Mouse (Mus musculus) heart, postnatal 10 days (tissue): Measurements from ENCODE around the gene Cfap161. TPM values are rescaled to one million over a fixed set of nuclear protein-coding genes. Genes with fewer than 3 reads are reported as not detected.
A peak's percentile ranks its signal among the peaks of the same experiment; 100 is the strongest.

Experiments
- DNase-seq, 2 experiments: peaks; one replicate each; pipeline ENCODE4 v3.0.0; 2021
- intact Hi-C: fragments of 180-260 bp; cut with DNase I; formaldehyde crosslinking; loops from one replicate; pipeline ENCODE4 v1.15.1; 2025
- total RNA-seq, 2 experiments: library from RNA; stranded (reverse); gene quantifications; 2 replicates each; pipeline ENCODE4 v1.2.3; 2021

Cfap161 gene
- total RNA-seq = not detected

DNA sequence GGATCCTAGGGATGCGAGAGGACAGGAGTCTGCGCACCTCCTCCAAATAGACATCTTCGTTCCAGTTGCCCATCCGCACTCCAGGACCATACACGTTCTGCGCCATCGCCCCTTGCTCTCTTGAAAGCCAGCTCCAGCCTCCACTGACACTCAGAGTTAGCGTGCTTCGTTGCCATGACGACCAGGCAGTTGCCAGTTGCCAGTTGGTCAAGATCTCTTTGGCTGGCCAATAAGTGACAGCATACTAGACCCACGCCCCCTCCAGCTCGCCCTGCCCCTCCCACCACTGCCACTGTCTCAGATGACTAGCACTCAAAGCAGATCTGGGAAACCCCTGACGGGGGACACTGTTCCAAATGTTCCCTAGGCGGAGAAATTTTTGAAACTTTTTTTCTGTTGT is at the start of gene Cfap161:
Cfap161 (minus strand) TSS at position 176 of the 400 bp plus-strand sequence.
- intact Hi-C loops = no loop called here
- DNase-seq = peak in 1 of 2 experiments; percentile 24

GRCm38 (mm10) chr7:83842486-83843259 is 48.0 kb upstream of the Cfap161 start:
- DNase-seq = peak; percentile 26 to 30
- intact Hi-C loops = no loop called here

- intact Hi-C loops = loop anchor here (2.0 kb wide), 1 partner anchor 25 kb away; no protein-coding TSS in a partner anchor
- no peak for DNase-seq
These were observed 45.4 kb upstream of the Cfap161 start for GRCm38 (mm10) chr7:83840076-83840475.

- no peak for DNase-seq
- intact Hi-C loops = no loop called here
These were observed 44.0 kb upstream of the Cfap161 start for GRCm38 (mm10) chr7:83838525-83839224.

DNA sequence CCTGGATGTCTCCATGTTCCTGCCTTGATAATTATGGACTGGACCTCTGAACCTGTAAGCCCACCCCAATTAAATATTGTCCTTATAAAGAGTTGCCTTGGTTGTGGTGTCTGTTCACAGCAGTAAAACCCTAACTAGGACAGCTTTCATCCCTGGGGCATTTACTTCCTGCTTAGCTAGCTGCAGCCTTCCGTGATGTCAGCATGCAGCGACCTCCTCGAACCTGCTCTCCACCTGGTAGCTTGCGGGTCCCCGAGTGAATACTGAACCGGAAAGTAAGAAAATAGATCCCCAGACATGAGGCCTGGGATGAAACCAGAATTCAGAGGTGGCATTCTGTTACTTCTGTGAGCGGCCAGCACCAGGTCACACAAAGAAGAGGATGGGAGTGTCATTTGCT is 34.7 kb upstream of the Cfap161 start:
- DNase-seq = no peak
- intact Hi-C loops = no loop called here

GRCm38 (mm10) chr7:83827402-83828076 is 32.9 kb upstream of the Cfap161 start:
- DNase-seq = no peak
- intact Hi-C loops = no loop called here

GRCm38 (mm10) chr7:83826808-83827207 is 32.1 kb upstream of the Cfap161 start:
- intact Hi-C loops = no loop called here
- DNase-seq = no peak

GRCm38 (mm10) chr7:83821951-83822350 is 27.3 kb upstream of the Cfap161 start:
- DNase-seq = no peak
- intact Hi-C loops = no loop called here

DNA sequence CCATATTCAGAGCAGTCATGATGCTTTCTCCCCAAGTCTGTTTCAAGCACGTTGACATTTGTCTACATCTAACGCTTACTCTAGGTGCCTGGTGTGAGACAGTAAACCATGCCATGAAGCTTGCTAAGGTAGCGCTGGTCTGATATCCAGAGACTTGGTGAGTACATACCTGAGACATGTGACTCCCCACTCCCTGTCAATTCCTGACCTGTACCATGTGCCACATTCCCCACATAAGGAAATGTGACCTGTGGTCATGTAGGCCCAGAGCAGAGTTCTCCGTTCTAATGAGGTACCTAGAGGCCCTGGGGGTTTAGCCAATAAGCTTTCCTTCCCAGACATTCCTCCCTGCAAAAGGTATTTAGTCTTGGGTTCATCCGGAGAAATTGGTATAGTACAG is 22.2 kb upstream of the Cfap161 start:
- intact Hi-C loops = no loop called here
- no peak for DNase-seq

DNA sequence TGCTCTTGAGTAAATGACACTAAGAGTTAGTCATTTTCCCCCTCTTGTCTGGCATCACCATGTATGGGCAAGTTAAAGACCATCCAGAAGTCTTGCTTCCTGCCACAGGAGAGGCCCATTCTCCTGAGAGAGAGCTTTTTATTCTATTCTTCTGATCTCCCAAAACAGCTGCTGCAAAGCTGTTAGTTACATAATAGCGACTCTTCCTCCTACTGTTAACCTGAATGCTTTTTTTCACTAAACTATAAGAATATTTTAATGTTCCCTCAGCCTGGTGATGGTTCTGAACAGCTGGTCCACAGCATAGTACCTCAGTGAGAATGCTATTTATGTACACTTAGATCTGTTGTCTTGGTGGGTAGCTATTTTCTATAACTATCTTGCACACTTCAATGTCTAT is 21.0 kb upstream of the Cfap161 start:
- intact Hi-C loops = loop anchor here (2.0 kb wide), 1 partner anchor 25 kb away; no protein-coding TSS in a partner anchor
- DNase-seq = no peak

DNA sequence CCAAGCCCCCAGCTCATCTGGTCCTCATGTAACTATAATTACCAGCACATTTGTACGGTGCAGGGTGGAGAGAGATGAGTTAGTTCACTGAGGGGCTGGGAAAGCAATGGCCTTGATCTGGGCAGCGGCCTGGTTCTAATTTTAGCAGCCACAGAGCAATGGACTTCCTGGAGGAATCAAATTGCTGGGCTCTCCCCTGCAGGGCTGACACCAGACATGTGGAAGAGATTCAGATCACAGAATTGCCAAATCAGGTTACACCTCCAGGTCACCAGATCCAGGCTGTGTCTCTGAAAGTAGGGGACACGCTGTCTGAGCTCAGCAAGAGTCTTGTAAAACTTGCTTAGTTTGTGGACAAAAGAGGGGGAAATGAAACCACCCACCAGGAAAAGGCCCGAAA is 19.3 kb upstream of the Cfap161 start:
- intact Hi-C loops = loop anchor here (2.0 kb wide), 1 partner anchor 27 kb away; no protein-coding TSS in a partner anchor

GRCm38 (mm10) chr7:83813465-83813864 is 18.8 kb upstream of the Cfap161 start:
- DNase-seq = no peak
- intact Hi-C loops = no loop called here

More for the DNA sequence above, 19.3 kb upstream of the Cfap161 start:
- peak; percentile 66 to 70 for DNase-seq

DNA sequence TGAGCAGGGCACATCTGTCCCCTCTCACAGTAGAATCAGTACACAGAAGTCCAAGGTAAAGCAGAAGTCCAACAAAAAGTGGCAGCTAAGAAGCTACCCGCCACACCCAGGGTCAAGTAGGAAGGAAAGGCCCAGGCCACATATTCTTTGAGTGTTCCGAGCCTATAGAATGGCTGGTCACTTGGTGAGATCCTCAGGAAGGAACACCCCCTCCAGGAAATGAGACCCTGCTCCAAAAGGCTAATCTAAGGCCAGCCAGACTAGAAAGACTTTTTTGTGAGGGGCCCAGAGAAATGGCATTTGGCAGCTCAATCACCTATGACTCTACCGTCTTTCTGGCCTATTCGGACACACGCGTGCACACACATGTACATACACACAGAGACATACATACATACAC is 18.3 kb upstream of the Cfap161 start:
- intact Hi-C loops = no loop called here

GRCm38 (mm10) chr7:83812581-83812980 is 17.9 kb upstream of the Cfap161 start:
- DNase-seq = no peak
- intact Hi-C loops = no loop called here

More for the DNA sequence above, 18.3 kb upstream of the Cfap161 start:
- DNase-seq = no peak

DNA sequence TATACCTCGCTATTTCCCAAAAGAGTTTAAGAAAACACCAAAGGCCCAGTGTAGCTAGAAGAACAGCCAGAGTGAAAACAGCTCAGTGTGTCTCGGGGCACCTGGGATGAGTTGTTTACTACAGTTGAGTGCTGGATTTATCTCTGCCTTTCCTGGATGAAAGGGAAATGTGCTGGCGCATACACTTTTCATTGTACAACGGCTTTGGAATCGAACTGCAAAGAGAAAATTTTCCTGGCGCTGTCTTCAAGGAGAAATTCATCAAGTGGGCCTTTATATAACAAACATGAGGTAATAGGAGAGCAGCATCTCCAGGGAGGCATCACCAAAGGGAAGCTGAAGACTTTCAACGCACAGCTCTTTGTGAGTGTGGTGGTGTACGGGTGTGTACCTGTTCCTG is 17.2 kb upstream of the Cfap161 start:
- intact Hi-C loops = no loop called here
- no peak for DNase-seq

- no peak for DNase-seq
- intact Hi-C loops = no loop called here
These were observed 16.8 kb upstream of the Cfap161 start for GRCm38 (mm10) chr7:83811461-83811860.

- intact Hi-C loops = loop anchor here (1.0 kb wide), 1 partner anchor 74 kb away; the partner anchor contains the start of genes Mesd and Tlnrd1
- peak; percentile 60 to 65 for DNase-seq
These were observed 15.7 kb upstream of the Cfap161 start for GRCm38 (mm10) chr7:83810141-83811100.

DNA sequence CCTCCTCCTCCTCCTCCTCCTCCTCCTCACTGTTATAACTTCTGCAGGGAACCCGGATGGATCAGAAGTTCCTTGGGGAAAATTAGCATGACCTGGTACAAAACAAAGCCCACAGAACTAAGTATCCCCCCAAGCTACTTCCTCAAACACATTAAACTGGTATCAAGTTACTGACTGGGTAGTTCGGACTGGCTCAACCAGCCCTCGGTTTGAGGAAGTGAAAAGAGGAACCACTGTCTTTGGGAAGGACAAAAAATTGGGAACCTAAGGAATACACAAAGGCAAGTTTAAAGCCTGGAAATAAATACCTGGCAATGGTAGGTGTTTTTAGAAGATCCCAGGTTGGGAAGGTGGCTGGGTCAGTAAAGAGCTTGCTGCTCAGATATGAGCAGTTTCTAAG is 15.0 kb upstream of the Cfap161 start:
- intact Hi-C loops = loop anchor here (1.0 kb wide), 1 partner anchor 75 kb away; the partner anchor contains the start of genes Mesd and Tlnrd1
- no peak for DNase-seq

GRCm38 (mm10) chr7:83809060-83809459 is 14.4 kb upstream of the Cfap161 start:
- intact Hi-C loops = no loop called here
- DNase-seq = peak; percentile 67 to 70

GRCm38 (mm10) chr7:83806934-83807333 is 12.3 kb upstream of the Cfap161 start:
- intact Hi-C loops = no loop called here

More at GRCm38 (mm10) chr7:83806934-83807333, 12.3 kb upstream of the Cfap161 start:
- no peak for DNase-seq
